Mouse (Mus musculus) CH12.LX (cell line): ENCODE results near the gene Atp5g3. TPM values are rescaled to one million over a fixed set of nuclear protein-coding genes. Genes with fewer than 3 reads are reported as not detected.
A peak's percentile ranks its signal among the peaks of the same experiment; 100 is the strongest.
"Not testable (repeated sequence)": the region's sequence is repeated elsewhere in the genome, so short reads cannot be mapped to it uniquely, and the experiment has no call there.

ENCODE experiments used
- DNase-seq: peaks from one replicate; pipeline ENCODE4 v3.0.0-alpha.2; 2013; ENCODE audit errors: extremely low read depth
- H3K27ac ChIP-seq: 2 replicates; pipeline ENCODE4 v1.5.1; 2012; ENCODE audit warnings: low read depth, mild to moderate bottlenecking, control low read depth, moderate library complexity; ENCODE audit not compliant: insufficient read depth
- H3K27me3 ChIP-seq: replicated peaks from 2 replicates; pipeline ENCODE3; 2012; ENCODE audit warnings: inconsistent platforms
- H3K36me3 ChIP-seq, 2 experiments: replicated peaks in 1 of 2; 2 replicates each; pipeline versions ENCODE3 to v1.6.1; 2012; ENCODE audit warnings: inconsistent platforms in 1 of 2, low read length in 1 of 2, mild to moderate bottlenecking in 1 of 2, mixed read lengths in 1 of 2, moderate library complexity in 1 of 2; ENCODE audit not compliant: control insufficient read depth in 1 of 2, insufficient read depth in 1 of 2
- H3K4me1 ChIP-seq, 2 experiments: 2 replicates each; pipeline ENCODE4 v1.6.1; 2012; ENCODE audit warnings: inconsistent platforms in 1 of 2, moderate library complexity in 1 of 2; ENCODE audit not compliant: insufficient read depth in 2 of 2, control insufficient read depth in 1 of 2
- H3K4me2 ChIP-seq: 2 replicates; pipeline ENCODE4 v1.6.1; 2012; ENCODE audit warnings: low read depth, mild to moderate bottlenecking, control low read depth; ENCODE audit not compliant: poor library complexity, insufficient read depth, severe bottlenecking
- H3K4me3 ChIP-seq, 3 experiments: fragments of 150-350 bp in 1 of 3; sonication (generic) in 1 of 3; replicated peaks in 1 of 3; 2 replicates each; pipeline versions ENCODE3 to v1.5.1; 2011 to 2012; ENCODE audit warnings: low read depth in 2 of 3, low read length in 2 of 3, mild to moderate bottlenecking in 2 of 3, moderate library complexity in 2 of 3, control low read depth in 1 of 3, improper control_type of control experiment in 1 of 3, inconsistent platforms in 1 of 3, mixed read lengths in 1 of 3; ENCODE audit not compliant: poor library complexity in 1 of 3
- H3K79me2 ChIP-seq: replicated peaks from 2 replicates; pipeline ENCODE4 v1.6.1; 2012; ENCODE audit warnings: mild to moderate bottlenecking, moderate library complexity; ENCODE audit not compliant: control insufficient read depth, poor library complexity, insufficient read depth, severe bottlenecking; ENCODE audit errors: extremely low read depth
- H3K9ac ChIP-seq: 2 replicates; pipeline ENCODE4 v1.6.1; 2012; ENCODE audit warnings: low read depth, mild to moderate bottlenecking, control low read depth, moderate library complexity; ENCODE audit not compliant: insufficient read depth
- H3K9me3 ChIP-seq: replicated peaks from 2 replicates; pipeline ENCODE3; 2012; ENCODE audit warnings: low read length, inconsistent platforms, mixed read lengths
- BHLHE40 ChIP-seq: IDR thresholded peaks from 2 replicates; pipeline ENCODE4 v1.6.1; 2011; ENCODE audit warnings: mild to moderate bottlenecking, low read depth, low read length, improper control_type of control experiment
- CHD2 ChIP-seq: IDR thresholded peaks from 2 replicates; pipeline ENCODE4 v1.6.1; 2011; ENCODE audit warnings: low read length, improper control_type of control experiment
- E2F4 ChIP-seq: IDR thresholded peaks from 2 replicates; pipeline ENCODE4 v1.6.1; 2011; ENCODE audit warnings: low read depth, low read length, improper control_type of control experiment; ENCODE audit not compliant: insufficient replicate concordance
- EP300 ChIP-seq: IDR thresholded peaks from 2 replicates; pipeline ENCODE4 v1.6.1; 2011; ENCODE audit warnings: low read length, improper control_type of control experiment
- JUN ChIP-seq: IDR thresholded peaks from 2 replicates; pipeline ENCODE4 v1.6.1; 2011; ENCODE audit warnings: low read depth, mild to moderate bottlenecking, low read length, improper control_type of control experiment, moderate library complexity; ENCODE audit not compliant: insufficient read depth
- KAT2A ChIP-seq: IDR thresholded peaks from 2 replicates; pipeline ENCODE4 v1.6.1; 2012; ENCODE audit warnings: low read length, improper control_type of control experiment, inconsistent platforms; ENCODE audit not compliant: insufficient replicate concordance
- MAFK ChIP-seq: IDR thresholded peaks from 2 replicates; pipeline ENCODE4 v1.6.1; 2011; ENCODE audit warnings: low read length, improper control_type of control experiment; ENCODE audit not compliant: insufficient replicate concordance
- MAX ChIP-seq: IDR thresholded peaks from 2 replicates; pipeline ENCODE4 v1.6.1; 2011; ENCODE audit warnings: low read length, improper control_type of control experiment
- MAZ ChIP-seq: IDR thresholded peaks from 2 replicates; pipeline ENCODE4 v1.6.1; 2012; ENCODE audit warnings: low read depth, mild to moderate bottlenecking, inconsistent platforms, low read length, improper control_type of control experiment, moderate library complexity
- MYC ChIP-seq: IDR thresholded peaks from 2 replicates; pipeline ENCODE4 v1.6.1; 2011; ENCODE audit warnings: low read depth, mild to moderate bottlenecking, improper control_type of control experiment, low read length
- NELFE ChIP-seq: IDR thresholded peaks from 2 replicates; pipeline ENCODE4 v1.6.1; 2011; ENCODE audit warnings: low read depth, low read length, improper control_type of control experiment
- PAX5 ChIP-seq: IDR thresholded peaks from 2 replicates; pipeline ENCODE4 v1.6.1; 2012; ENCODE audit warnings: low read length, inconsistent platforms, mixed read lengths
- POLR2A ChIP-seq: IDR thresholded peaks from 2 replicates; pipeline ENCODE4 v1.6.1; 2011; ENCODE audit warnings: low read depth, mild to moderate bottlenecking, improper control_type of control experiment, low read length
- SIN3A ChIP-seq: IDR thresholded peaks from 2 replicates; pipeline ENCODE4 v1.6.1; 2012; ENCODE audit warnings: low read length, improper control_type of control experiment, inconsistent platforms
- TBP ChIP-seq: conservative IDR thresholded peaks from 2 replicates; pipeline ENCODE4 v1.6.1; 2011; ENCODE audit warnings: low read depth, low read length, improper control_type of control experiment
- TCF12 ChIP-seq: IDR thresholded peaks from 2 replicates; pipeline ENCODE4 v1.6.1; 2014; ENCODE audit warnings: low read depth, mild to moderate bottlenecking, inconsistent platforms, low read length, improper control_type of control experiment
- USF1 ChIP-seq: IDR thresholded peaks from 2 replicates; pipeline ENCODE4 v1.6.1; 2014; ENCODE audit warnings: low read depth, mild to moderate bottlenecking, inconsistent platforms, low read length, improper control_type of control experiment
- ZKSCAN1 ChIP-seq: IDR thresholded peaks from 2 replicates; pipeline ENCODE4 v1.6.1; 2012; ENCODE audit warnings: low read depth, inconsistent platforms, low read length, improper control_type of control experiment, borderline replicate concordance
- ZMIZ1 ChIP-seq: IDR thresholded peaks from 2 replicates; pipeline ENCODE4 v1.6.1; 2012; ENCODE audit warnings: low read depth, mild to moderate bottlenecking, inconsistent platforms, low read length, improper control_type of control experiment
- dilution Hi-C: fragments of 300-500 bp; cut with MboI; formaldehyde crosslinking; loops from 2 replicates; pipeline ENCODE4 v1.14.3; 2020; ENCODE audit warnings: low sequenced_read_pairs; ENCODE audit not compliant: extremely low pct_unique_long_range_greater_than_20kb, extremely low pct_ligation_motif_present
- in situ Hi-C: fragments of 300-500 bp; cut with MboI; formaldehyde crosslinking; loops from 3 replicates; pipeline ENCODE4 v1.14.3; 2019; ENCODE audit warnings: low sequenced_read_pairs, low pct_ligation_motif_present, low pct_unique_long_range_greater_than_20kb, mixed read lengths
- polyA plus RNA-seq: library from polyadenylated mRNA; unstranded; fragments of >175 nt; gene quantifications from 2 replicates; pipeline ENCODE4 v1.2.1, GENCODE M21; 2012; ENCODE audit warnings: low read depth; ENCODE audit not compliant: insufficient read length
- total RNA-seq, 2 experiments: library from RNA; depleted of rRNA; stranded (reverse); fragments of 300-350 nt in 1 of 2; fragments of >200 nt in 1 of 2; gene quantifications; 2 replicates each; pipeline ENCODE4 v1.2.3; 2012 to 2014

Atp5g3 gene
- total and polyA plus RNA-seq, 3 experiments = 316 to 453 (median 427) TPM

- H3K4me3 ChIP-seq = no peak overlapping the region
- no peak for TF ChIP-seq USF1
- no peak for TF ChIP-seq E2F4
- TF ChIP-seq MYC = no peak
- no peak for TF ChIP-seq EP300
- no peak for TF ChIP-seq KAT2A
- no peak for TF ChIP-seq MAX
- no peak for TF ChIP-seq JUN
- no peak for TF ChIP-seq MAFK
- TF ChIP-seq POLR2A = no peak
- no peak for TF ChIP-seq BHLHE40
- TF ChIP-seq MAZ = no peak
- no peak for TF ChIP-seq CHD2
- no peak for TF ChIP-seq ZMIZ1
- TF ChIP-seq PAX5 = no peak
- no peak for TF ChIP-seq SIN3A
- no peak for TF ChIP-seq ZKSCAN1
- no peak for TF ChIP-seq NELFE
- TF ChIP-seq TCF12 = no peak
- TF ChIP-seq, all 38 proteins: peak for 0
- Histone ChIP-seq H3K27me3 (no peaks in the 10 kb centered on the region), H3K27ac (no peak overlapping the region), H3K9ac (no peak overlapping the region), H3K79me2 (no peaks in the 10 kb centered on the region), H3K4me2 (no peak overlapping the region), H3K36me3 (peaks cover 0 to 11% of the 10 kb centered on the region in 2 experiments), H3K9me3 (no peaks in the 10 kb centered on the region), H3K4me1 (no peaks in the 10 kb centered on the region)
- no peak for DNase-seq
- dilution Hi-C loops = no loop called here
- in situ Hi-C loops = no loop called here
Observed at GRCm38 (mm10) chr2:73900364-73900763, 10.8 kb downstream of the Atp5g3 start.

GRCm38 (mm10) chr2:73896919-73897318 lies 14.2 kb downstream of the Atp5g3 start:
- H3K27ac ChIP-seq, dilution Hi-C loops, H3K79me2 ChIP-seq, H3K9ac ChIP-seq, DNase-seq, H3K4me1 ChIP-seq, H3K9me3 ChIP-seq, H3K4me2 ChIP-seq, H3K4me3 ChIP-seq, H3K27me3 ChIP-seq, H3K36me3 ChIP-seq: not testable (repeated sequence)
- 0 out of 2 replicates have a peak, but pooled peaks have one; percentile 42 for TF ChIP-seq TBP
- in situ Hi-C loops = loop anchor here (25.0 kb wide), 1 partner anchor 335 kb away; no protein-coding TSS in a partner anchor
